Mouse (Mus musculus) E14TG2a.4 (cell line): ENCODE measurements around the gene Pdzd2.

Source experiments
- CTCF ChIP-seq: conservative IDR thresholded peaks from 2 replicates; pipeline ENCODE4 v1.5.1; 2014; ENCODE audit warnings: low read length
- POU5F1 ChIP-seq: IDR thresholded peaks from 2 replicates; pipeline ENCODE4 v1.6.1; 2014; ENCODE audit warnings: low read length, borderline replicate concordance

DNA sequence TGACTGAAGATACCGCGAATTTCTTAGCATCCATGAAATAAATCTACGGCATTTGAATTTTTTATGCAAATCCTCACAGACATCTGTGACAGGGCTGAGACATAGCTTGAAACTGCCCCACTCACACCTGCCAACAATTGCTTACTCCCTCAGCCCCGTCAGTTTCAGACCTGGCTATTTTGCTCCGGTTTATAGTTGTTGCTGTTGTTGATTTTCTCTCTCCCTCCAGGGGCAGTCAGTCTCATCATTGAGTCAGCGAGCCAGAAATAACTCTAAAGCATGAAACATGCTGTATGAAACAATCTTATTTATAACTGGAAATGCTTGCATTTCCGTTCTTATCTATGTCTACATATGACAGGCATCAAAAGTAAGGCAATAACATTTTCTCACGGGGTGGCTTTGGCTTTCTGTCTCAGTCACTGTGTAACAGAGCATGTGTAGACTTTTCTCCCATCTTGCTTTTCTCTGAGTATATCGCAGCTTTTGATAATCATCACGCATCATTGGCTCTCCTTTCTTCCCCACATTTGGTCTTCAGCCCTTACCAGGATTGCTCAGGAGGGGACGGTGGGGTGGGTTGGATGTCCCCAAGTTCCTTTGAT is 34.5 kb upstream of the Pdzd2 start:
- TF ChIP-seq CTCF = no peak
- TF ChIP-seq POU5F1 = no peak
